Mouse (Mus musculus) liver, embryonic 13.5 days (tissue): ENCODE results near the gene Mecom. TPM values are rescaled to one million over a fixed set of nuclear protein-coding genes. Genes with fewer than 3 reads are reported as not detected.

Experiments used
- ATAC-seq: fragments of 200-750 bp; cut with Nextera tagmentation; 2 replicates; pipeline ENCODE4 v1.8.0; 2017; ENCODE audit warnings: low read depth, mild to moderate bottlenecking, moderate number of reproducible peaks, moderate library complexity
- DNase-seq: peaks from one replicate; pipeline ENCODE4 v3.0.0; 2022
- H3K27ac ChIP-seq: fragments of 300-500 bp; sonication (generic); 2 replicates; pipeline ENCODE4 v1.5.1; 2015; ENCODE audit warnings: moderate library complexity, mild to moderate bottlenecking, inconsistent platforms
- H3K27me3 ChIP-seq: fragments of 300-500 bp; sonication (generic); 2 replicates; pipeline ENCODE4 v1.6.1; 2015; ENCODE audit warnings: mild to moderate bottlenecking, inconsistent platforms
- H3K36me3 ChIP-seq: fragments of 300-500 bp; sonication (generic); 2 replicates; pipeline ENCODE4 v1.6.1; 2015; ENCODE audit warnings: mild to moderate bottlenecking, inconsistent platforms
- H3K4me1 ChIP-seq: fragments of 300-500 bp; sonication (generic); replicated peaks from 2 replicates; pipeline ENCODE4 v1.6.1; 2015; ENCODE audit warnings: inconsistent platforms
- H3K4me2 ChIP-seq: fragments of 300-500 bp; sonication (generic); 2 replicates; pipeline ENCODE4 v1.6.1; 2015; ENCODE audit warnings: inconsistent platforms, mild to moderate bottlenecking, moderate library complexity
- H3K4me3 ChIP-seq: fragments of 300-500 bp; sonication (generic); replicated peaks from 2 replicates; pipeline ENCODE4 v1.5.1; 2015; ENCODE audit warnings: mild to moderate bottlenecking, inconsistent platforms
- H3K9ac ChIP-seq: fragments of 300-500 bp; sonication (generic); 2 replicates; pipeline ENCODE4 v1.6.1; 2015; ENCODE audit warnings: mild to moderate bottlenecking, inconsistent platforms
- H3K9me3 ChIP-seq: fragments of 300-500 bp; sonication (generic); replicated peaks from 2 replicates; pipeline ENCODE4 v1.6.1; 2016; ENCODE audit warnings: inconsistent platforms
- WGBS: fragments of 180-500 bp; shearing (Covaris S2); methylation state at CpG from one replicate; pipeline ENCODE4 v1.1.7; 2015; ENCODE audit not compliant: insufficient replicate concordance; 5-methylcytosine and 5-hydroxymethylcytosine counted together
- polyA plus RNA-seq: library from polyadenylated mRNA; unstranded; fragments of >200 nt; fragmentation: Nextera tagmentation; extraction: Ambion mirVana; gene quantifications from 2 replicates; pipeline ENCODE4 v1.2.1, GENCODE M21; 2015

The Mecom gene
- polyA plus RNA-seq, 1 experiment from 2014 or later = 0.81 TPM

GRCm38 (mm10) chr3:30379301-30379700 is 168.5 kb downstream of the Mecom start:
- DNase-seq (no peak), ATAC-seq (no peak)
- 46% methylated on average over 6 of the region's 6 CpGs for WGBS
- no peaks in the 10 kb centered on the region for H3K4me1 ChIP-seq
- no peaks in the 10 kb centered on the region for H3K27me3 ChIP-seq
- no peak overlapping the region for H3K4me2 ChIP-seq
- no peak overlapping the region for H3K27ac ChIP-seq
- no peaks in the 10 kb centered on the region for H3K9me3 ChIP-seq
- H3K36me3 ChIP-seq = no peaks in the 10 kb centered on the region
- no peak overlapping the region for H3K9ac ChIP-seq
- H3K4me3 ChIP-seq = no peak overlapping the region

- H3K9ac ChIP-seq = no peak overlapping the region
- 63% methylated on average over 7 of the region's 7 CpGs for WGBS
- no peak overlapping the region for H3K4me2 ChIP-seq
- DNase-seq = no peak
- no peaks in the 10 kb centered on the region for H3K36me3 ChIP-seq
- no peaks in the 10 kb centered on the region for H3K4me1 ChIP-seq
- H3K4me3 ChIP-seq = no peak overlapping the region
- no peak for ATAC-seq
- no peaks in the 10 kb centered on the region for H3K27me3 ChIP-seq
- H3K9me3 ChIP-seq = no peaks in the 10 kb centered on the region
- no peak overlapping the region for H3K27ac ChIP-seq
Measured at GRCm38 (mm10) chr3:30371472-30371871, 176.3 kb downstream of the Mecom start.

DNA sequence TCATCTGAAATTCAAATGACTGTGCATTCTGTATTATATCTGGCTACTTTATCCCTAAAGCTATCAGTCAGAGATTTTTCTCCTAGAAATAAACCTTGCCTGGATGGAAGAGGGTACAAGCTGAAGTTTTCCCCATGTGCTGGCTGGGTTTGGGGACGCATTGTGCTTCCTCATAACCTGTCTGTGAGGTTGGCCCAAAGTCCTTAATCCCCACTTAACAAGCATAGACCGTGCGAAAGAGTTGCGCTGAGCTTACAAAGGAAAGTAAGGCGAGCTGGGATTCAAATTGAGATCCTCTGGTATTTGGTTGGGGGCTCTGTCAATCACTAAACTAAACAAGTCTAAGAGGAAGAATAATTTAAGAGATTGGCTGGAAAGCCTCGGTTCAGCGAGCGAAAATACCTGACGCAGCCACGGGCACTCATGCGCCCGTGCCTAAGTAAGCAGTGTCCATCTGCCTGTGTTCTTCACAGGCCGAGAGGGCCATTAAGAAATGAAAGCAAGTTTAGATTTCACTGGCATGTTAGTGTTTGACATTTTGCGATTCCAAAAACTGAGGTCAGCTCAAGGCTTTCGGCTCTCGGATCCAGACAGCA is 176.8 kb downstream of the Mecom start:
- Histone ChIP-seq H3K27ac (no peak overlapping the region), H3K4me1 (no peaks in the 10 kb centered on the region), H3K27me3 (no peaks in the 10 kb centered on the region), H3K36me3 (no peaks in the 10 kb centered on the region), H3K4me3 (no peak overlapping the region), H3K9me3 (no peaks in the 10 kb centered on the region), H3K4me2 (no peak overlapping the region), H3K9ac (no peak overlapping the region)
- 81% methylated on average over 16 of the region's 16 CpGs for WGBS
- ATAC-seq (no peak), DNase-seq (no peak)

GRCm38 (mm10) chr3:30366621-30367020 is 181.2 kb downstream of the Mecom start:
- Histone ChIP-seq H3K4me3 (no peak overlapping the region), H3K27me3 (no peaks in the 10 kb centered on the region), H3K36me3 (no peaks in the 10 kb centered on the region), H3K9ac (no peak overlapping the region), H3K27ac (no peak overlapping the region), H3K4me1 (no peaks in the 10 kb centered on the region), H3K9me3 (no peaks in the 10 kb centered on the region), H3K4me2 (no peak overlapping the region)
- 65% methylated on average over 7 of the region's 7 CpGs for WGBS
- DNase-seq = no peak
- ATAC-seq = no peak

- DNase-seq (no peak), ATAC-seq (no peak)
- no peaks in the 10 kb centered on the region for H3K9me3 ChIP-seq
- H3K27me3 ChIP-seq = no peaks in the 10 kb centered on the region
- H3K36me3 ChIP-seq = no peaks in the 10 kb centered on the region
- no peak overlapping the region for H3K9ac ChIP-seq
- no peak overlapping the region for H3K27ac ChIP-seq
- no peaks in the 10 kb centered on the region for H3K4me1 ChIP-seq
- no peak overlapping the region for H3K4me2 ChIP-seq
- 56% methylated on average over 5 of the region's 5 CpGs for WGBS
- no peak overlapping the region for H3K4me3 ChIP-seq
Measured at GRCm38 (mm10) chr3:30361190-30361589, 186.6 kb downstream of the Mecom start.

- Histone ChIP-seq H3K36me3 (no peaks in the 10 kb centered on the region), H3K9ac (no peak overlapping the region), H3K27me3 (no peaks in the 10 kb centered on the region), H3K4me1 (peaks cover 6% of the 10 kb centered on the region; the same call in 1 of the 2 replicates), H3K4me2 (no peak overlapping the region), H3K9me3 (no peaks in the 10 kb centered on the region), H3K4me3 (no peak overlapping the region), H3K27ac (no peak overlapping the region)
- ATAC-seq = no peak
- 9% methylated on average over 6 of the region's 6 CpGs for WGBS
- DNase-seq = no peak
Measured at GRCm38 (mm10) chr3:30353878-30354727, 193.7 kb downstream of the Mecom start.

- Histone ChIP-seq H3K36me3 (no peaks in the 10 kb centered on the region), H3K4me1 (peaks cover under 1% of the 10 kb centered on the region; the same call in 1 of the 2 replicates), H3K27ac (no peak overlapping the region), H3K4me2 (no peak overlapping the region), H3K27me3 (no peaks in the 10 kb centered on the region), H3K4me3 (no peak overlapping the region), H3K9ac (no peak overlapping the region), H3K9me3 (no peaks in the 10 kb centered on the region)
- 54% methylated on average over 7 of the region's 7 CpGs for WGBS
- no peak for ATAC-seq
- DNase-seq = no peak
Measured at GRCm38 (mm10) chr3:30349279-30349678, 198.5 kb downstream of the Mecom start.

DNA sequence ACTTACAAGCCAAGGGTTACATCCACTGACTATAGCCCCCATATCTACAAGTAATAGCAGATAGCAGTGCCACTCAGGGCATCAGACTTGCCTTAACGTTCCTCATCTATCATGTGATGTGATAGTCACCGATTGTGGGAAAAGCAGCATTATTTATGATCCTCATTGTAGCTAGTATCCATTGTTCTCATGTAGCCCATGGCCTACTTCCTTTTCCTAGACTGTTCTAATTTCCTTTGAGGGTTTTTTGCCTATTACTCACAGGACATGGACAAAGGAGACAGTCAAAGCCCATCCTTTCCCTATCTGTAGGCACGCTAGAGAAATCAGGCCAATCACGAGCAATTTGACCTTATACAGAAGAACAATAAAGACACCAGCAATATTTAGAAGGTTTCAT is 203.7 kb downstream of the Mecom start:
- 48% methylated on average over 4 of the region's 4 CpGs for WGBS
- H3K9ac ChIP-seq = no peak overlapping the region
- no peak for DNase-seq
- ATAC-seq = no peak
- H3K36me3 ChIP-seq = no peaks in the 10 kb centered on the region
- no peaks in the 10 kb centered on the region for H3K27me3 ChIP-seq
- no peak overlapping the region for H3K27ac ChIP-seq
- H3K4me2 ChIP-seq = no peak overlapping the region
- no peaks in the 10 kb centered on the region for H3K9me3 ChIP-seq
- no peaks in the 10 kb centered on the region for H3K4me1 ChIP-seq
- no peak overlapping the region for H3K4me3 ChIP-seq

DNA sequence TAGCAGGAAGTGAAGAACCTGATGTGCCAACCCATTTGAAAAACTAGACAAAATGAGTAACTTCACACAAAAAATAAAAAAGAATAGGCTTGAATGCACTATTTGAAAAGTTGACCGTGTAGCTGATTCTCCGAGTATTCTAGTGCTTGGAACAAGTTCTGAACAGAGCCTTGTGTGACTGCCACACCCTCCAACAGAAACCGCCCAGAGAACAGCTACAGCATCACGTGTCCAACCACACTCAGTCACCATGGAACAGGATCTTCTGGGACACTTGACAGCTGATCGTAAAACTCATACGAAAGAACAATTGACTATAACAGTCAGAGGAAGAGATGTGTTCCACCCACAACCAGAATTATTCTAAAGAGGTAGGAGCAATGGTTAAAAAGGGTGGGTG is 215.5 kb downstream of the Mecom start:
- ATAC-seq (no peak), DNase-seq (no peak)
- Histone ChIP-seq H3K4me1 (no peaks in the 10 kb centered on the region), H3K9ac (no peak overlapping the region), H3K4me2 (no peak overlapping the region), H3K27me3 (no peaks in the 10 kb centered on the region), H3K36me3 (no peaks in the 10 kb centered on the region), H3K4me3 (no peak overlapping the region), H3K27ac (no peak overlapping the region), H3K9me3 (no peaks in the 10 kb centered on the region)
- WGBS = 56% methylated on average over 6 of the region's 6 CpGs

DNA sequence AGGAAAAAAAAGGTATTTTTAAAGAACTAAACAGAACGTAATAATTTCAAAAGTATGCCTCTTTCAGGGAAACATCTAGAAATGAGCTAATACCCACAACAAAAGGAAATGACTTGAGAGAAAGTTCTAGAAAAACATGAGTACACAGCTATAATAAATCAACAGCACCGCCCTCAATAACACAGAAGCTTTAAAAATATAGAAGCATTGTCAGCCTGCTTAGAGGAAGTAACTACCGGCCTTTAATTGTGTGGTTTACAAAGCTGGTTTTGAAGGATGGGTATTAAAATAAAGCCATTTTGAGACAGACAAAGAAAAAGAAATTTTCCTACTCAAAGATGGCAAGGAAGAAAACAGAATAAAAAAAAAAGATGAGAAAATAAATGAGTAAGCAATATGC is 217.3 kb downstream of the Mecom start:
- Histone ChIP-seq H3K4me2 (no peak overlapping the region), H3K4me1 (no peaks in the 10 kb centered on the region), H3K27ac (no peak overlapping the region), H3K4me3 (no peak overlapping the region), H3K27me3 (no peaks in the 10 kb centered on the region), H3K9ac (no peak overlapping the region), H3K9me3 (no peaks in the 10 kb centered on the region), H3K36me3 (no peaks in the 10 kb centered on the region)
- WGBS = 38% methylated on average over 3 of the region's 3 CpGs
- no peak for ATAC-seq
- DNase-seq = no peak

DNA sequence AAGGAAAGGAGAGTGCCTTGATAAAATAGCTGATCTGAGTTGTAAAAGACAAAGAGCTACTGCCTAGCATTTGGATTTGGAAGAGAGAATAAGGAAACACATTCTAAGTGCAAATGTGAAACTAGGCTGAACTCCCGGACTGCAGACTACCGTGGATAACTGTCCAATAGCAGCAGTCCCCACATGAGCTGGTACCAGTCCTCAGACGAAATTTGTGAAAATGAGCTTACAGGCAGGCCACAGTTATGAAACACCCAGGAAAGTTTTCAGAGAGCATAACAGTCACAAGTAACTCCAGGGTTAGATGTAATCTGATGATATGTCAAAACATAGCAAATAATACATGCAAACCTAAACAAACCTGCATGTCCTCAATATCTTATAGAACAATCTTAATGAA is 217.8 kb downstream of the Mecom start:
- no peak overlapping the region for H3K9ac ChIP-seq
- H3K9me3 ChIP-seq = no peaks in the 10 kb centered on the region
- ATAC-seq = no peak
- 50% methylated on average over 3 of the region's 3 CpGs for WGBS
- H3K4me3 ChIP-seq = no peak overlapping the region
- DNase-seq = no peak
- no peak overlapping the region for H3K4me2 ChIP-seq
- no peak overlapping the region for H3K27ac ChIP-seq
- no peaks in the 10 kb centered on the region for H3K36me3 ChIP-seq
- no peaks in the 10 kb centered on the region for H3K27me3 ChIP-seq
- no peaks in the 10 kb centered on the region for H3K4me1 ChIP-seq

GRCm38 (mm10) chr3:30314955-30315354 is 232.9 kb downstream of the Mecom start:
- DNase-seq (no peak), ATAC-seq (no peak)
- no peaks in the 10 kb centered on the region for H3K4me1 ChIP-seq
- H3K4me2 ChIP-seq = no peak overlapping the region
- H3K9me3 ChIP-seq = no peaks in the 10 kb centered on the region
- 64% methylated on average over 2 of the region's 2 CpGs for WGBS
- H3K27me3 ChIP-seq = no peaks in the 10 kb centered on the region
- H3K27ac ChIP-seq = no peak overlapping the region
- no peak overlapping the region for H3K4me3 ChIP-seq
- no peak overlapping the region for H3K9ac ChIP-seq
- H3K36me3 ChIP-seq = no peaks in the 10 kb centered on the region
